Mouse (Mus musculus) MEL (cell line): ENCODE data around the gene Sertad1. TPM values are rescaled to one million over a fixed set of nuclear protein-coding genes. Genes with fewer than 3 reads are reported as not detected.

Experiments
- DNase-seq: peaks from one replicate; pipeline ENCODE4 v3.0.0; 2011; ENCODE audit warnings: low read depth, low spot score
- H3K27ac ChIP-seq: 2 replicates; pipeline ENCODE4 v1.5.1; 2012; ENCODE audit warnings: low read depth, mild to moderate bottlenecking, control low read depth, low read length, moderate library complexity; ENCODE audit not compliant: control insufficient read depth
- H3K27me3 ChIP-seq, 2 experiments: fragments of 150-350 bp in 1 of 2; sonication (generic) in 1 of 2; 2 replicates each; pipeline ENCODE4 v1.6.1; 2012; ENCODE audit warnings: low read length in 2 of 2, mild to moderate bottlenecking in 2 of 2, improper control_type of control experiment in 1 of 2, moderate library complexity in 1 of 2; ENCODE audit not compliant: insufficient read depth in 2 of 2, control insufficient read depth in 1 of 2
- H3K36me3 ChIP-seq, 2 experiments: 2 replicates each; pipeline ENCODE4 v1.6.1; 2012 to 2014; ENCODE audit warnings: low read length in 2 of 2, improper control_type of control experiment in 1 of 2, inconsistent platforms in 1 of 2, mild to moderate bottlenecking in 1 of 2; ENCODE audit not compliant: insufficient read depth in 2 of 2, control insufficient read depth in 1 of 2
- H3K4me1 ChIP-seq, 2 experiments: fragments of 150-350 bp in 1 of 2; sonication (generic) in 1 of 2; 2 replicates each; pipeline ENCODE4 v1.6.1; 2012; ENCODE audit warnings: low read length in 2 of 2, improper control_type of control experiment in 1 of 2, mild to moderate bottlenecking in 1 of 2; ENCODE audit not compliant: insufficient read depth in 2 of 2, control insufficient read depth in 1 of 2
- H3K4me3 ChIP-seq, 2 experiments: fragments of 150-350 bp in 1 of 2; sonication (generic) in 1 of 2; 2 replicates each; pipeline ENCODE4 v1.5.1; 2012; ENCODE audit warnings: low read depth in 2 of 2, low read length in 2 of 2, mild to moderate bottlenecking in 2 of 2, moderate library complexity in 2 of 2, control low read depth in 1 of 2, improper control_type of control experiment in 1 of 2; ENCODE audit not compliant: control insufficient read depth in 1 of 2, insufficient read depth in 1 of 2
- H3K79me2 ChIP-seq: 2 replicates; pipeline ENCODE4 v1.6.1; 2012; ENCODE audit warnings: mild to moderate bottlenecking, low read length, moderate library complexity; ENCODE audit not compliant: control insufficient read depth, poor library complexity, insufficient read depth
- H3K9ac ChIP-seq: 2 replicates; pipeline ENCODE4 v1.6.1; 2012; ENCODE audit warnings: low read depth, mild to moderate bottlenecking, control low read depth, low read length, moderate library complexity; ENCODE audit not compliant: control insufficient read depth, poor library complexity, severe bottlenecking
- H3K9me3 ChIP-seq: fragments of 150-350 bp; sonication (generic); replicated peaks from 2 replicates; pipeline ENCODE4 v1.6.1; 2012; ENCODE audit warnings: mild to moderate bottlenecking, low read length, improper control_type of control experiment, moderate library complexity; ENCODE audit not compliant: insufficient read depth
- BHLHE40 ChIP-seq: IDR thresholded peaks from 2 replicates; pipeline ENCODE4 v1.6.1; 2012; ENCODE audit warnings: low read depth, mild to moderate bottlenecking, inconsistent platforms, low read length, improper control_type of control experiment, borderline replicate concordance
- CHD1 ChIP-seq: IDR thresholded peaks from 2 replicates; pipeline ENCODE4 v1.6.1; 2012; ENCODE audit warnings: low read depth, mild to moderate bottlenecking, inconsistent platforms, low read length, improper control_type of control experiment
- GABPA ChIP-seq: IDR thresholded peaks from 2 replicates; pipeline ENCODE4 v1.6.1; 2012; ENCODE audit warnings: low read depth, mild to moderate bottlenecking, inconsistent platforms, low read length, improper control_type of control experiment, moderate library complexity
- MAZ ChIP-seq: IDR thresholded peaks from 2 replicates; pipeline ENCODE4 v1.6.1; 2012; ENCODE audit warnings: low read depth, mild to moderate bottlenecking, inconsistent platforms, low read length, improper control_type of control experiment
- MYB ChIP-seq: IDR thresholded peaks from 2 replicates; pipeline ENCODE4 v1.6.1; 2011; ENCODE audit warnings: mild to moderate bottlenecking, low read depth, low read length, improper control_type of control experiment
- MYC ChIP-seq: IDR thresholded peaks from 2 replicates; pipeline ENCODE4 v1.6.1; 2011; ENCODE audit warnings: low read depth, mild to moderate bottlenecking, low read length, improper control_type of control experiment, moderate library complexity
- POLR2AphosphoS2 ChIP-seq: IDR thresholded peaks from 2 replicates; pipeline ENCODE4 v1.6.1; 2011; ENCODE audit warnings: low read length, improper control_type of control experiment
- POLR2AphosphoS5 ChIP-seq: IDR thresholded peaks from 2 replicates; pipeline ENCODE4 v1.6.1; 2012; ENCODE audit warnings: low read depth, borderline replicate concordance, mild to moderate bottlenecking, inconsistent platforms, low read length, moderate library complexity, mixed read lengths
- RAD21 ChIP-seq: IDR thresholded peaks from 2 replicates; pipeline ENCODE4 v1.6.1; 2011; ENCODE audit warnings: mild to moderate bottlenecking, low read depth, low read length, improper control_type of control experiment
- SIN3A ChIP-seq: IDR thresholded peaks from 2 replicates; pipeline ENCODE4 v1.6.1; 2012; ENCODE audit warnings: low read length, improper control_type of control experiment, inconsistent platforms
- SMC3 ChIP-seq: IDR thresholded peaks from 2 replicates; pipeline ENCODE4 v1.6.1; 2011; ENCODE audit warnings: low read depth, low read length, improper control_type of control experiment
- UBTF ChIP-seq: IDR thresholded peaks from 2 replicates; pipeline ENCODE4 v1.6.1; 2012; ENCODE audit warnings: low read depth, mild to moderate bottlenecking, inconsistent platforms, low read length, improper control_type of control experiment, moderate library complexity, borderline replicate concordance; ENCODE audit not compliant: insufficient read depth
- USF1 ChIP-seq: IDR thresholded peaks from 2 replicates; pipeline ENCODE4 v1.6.1; 2014; ENCODE audit warnings: low read depth, mild to moderate bottlenecking, inconsistent platforms, low read length, improper control_type of control experiment, moderate library complexity
- USF2 ChIP-seq, 2 experiments: IDR thresholded peaks; 2 replicates each; pipeline ENCODE4 v1.6.1; 2011 to 2012; ENCODE audit warnings: improper control_type of control experiment in 2 of 2, low read length in 2 of 2, borderline replicate concordance in 1 of 2, inconsistent platforms in 1 of 2, low read depth in 1 of 2, mild to moderate bottlenecking in 1 of 2; ENCODE audit not compliant: insufficient read depth in 1 of 2
- ZMIZ1 ChIP-seq: IDR thresholded peaks from 2 replicates; pipeline ENCODE4 v1.6.1; 2012; ENCODE audit warnings: low read depth, mild to moderate bottlenecking, inconsistent platforms, low read length, improper control_type of control experiment, moderate library complexity
- polyA plus RNA-seq, 2 experiments: library from polyadenylated mRNA; stranded (reverse) in 1 of 2; unstranded in 1 of 2; fragments of >175 nt in 1 of 2; fragments of >200 nt in 1 of 2; gene quantifications; 2 replicates each; pipeline versions ENCODE4 v1.2.1 to v1.2.4; 2012; ENCODE audit warnings: low replicate concordance in 2 of 2, low read depth in 1 of 2; ENCODE audit not compliant: insufficient read length in 2 of 2, insufficient read depth in 1 of 2, missing spikeins in 1 of 2
- total RNA-seq: library from RNA; depleted of rRNA; stranded (reverse); fragments of 300-350 nt; gene quantifications from 2 replicates; pipeline ENCODE4 v1.2.3, GENCODE M21; 2012

Sertad1 gene
- total and polyA plus RNA-seq, 3 experiments: 9.9 to 10.6 TPM; not detected in 1

- no peak for TF ChIP-seq POLR2AphosphoS2
Observed at GRCm38 (mm10) chr7:27474490-27474954, 12.2 kb upstream of the Sertad1 start (continued).

GRCm38 (mm10) chr7:27475596-27475995, 11.1 kb upstream of the Sertad1 start:
- H3K9me3 ChIP-seq: no peaks in the 10 kb centered on the region
- peaks cover 0 to 10% of the 10 kb centered on the region in 2 experiments; a peak in 2 of 4 replicates for H3K36me3 ChIP-seq
- DNase-seq: no peak
- H3K79me2 ChIP-seq: no peaks in the 10 kb centered on the region; the same call in 1 of the 2 replicates
- peak overlapping the region in 1 of 2 experiments; percentile 63; a peak in 1 of 4 replicates for H3K4me3 ChIP-seq
- TF ChIP-seq POLR2AphosphoS5 (no peak), SMC3 (no peak), MYC (no peak), ZMIZ1 (no peak), BHLHE40 (no peak), UBTF (no peak), CHD1 (no peak)
- TF ChIP-seq, all 39 proteins: peak for 0
- Histone ChIP-seq H3K9ac (peak overlapping the region; percentile 62), H3K4me1 (peaks cover 2 to 14% of the 10 kb centered on the region in 2 experiments; a peak in 3 of 4 replicates), H3K27ac (no peak overlapping the region), H3K27me3 (no peaks in the 10 kb centered on the region)

GRCm38 (mm10) chr7:27476098-27476635, 10.5 kb upstream of the Sertad1 start:
- Histone ChIP-seq H3K27ac (no peak overlapping the region), H3K4me1 (peaks cover 2 to 18% of the 10 kb centered on the region in 2 experiments; a peak in 3 of 4 replicates), H3K36me3 (peaks cover 0 to 10% of the 10 kb centered on the region in 2 experiments; a peak in 2 of 4 replicates), H3K4me3 (no peak overlapping the region), H3K79me2 (no peaks in the 10 kb centered on the region; the same call in 1 of the 2 replicates), H3K9ac (no peak overlapping the region), H3K9me3 (no peaks in the 10 kb centered on the region), H3K27me3 (no peaks in the 10 kb centered on the region)
- DNase-seq: no peak
- TF ChIP-seq ZMIZ1 (no peak), UBTF (no peak), RAD21 (no peak), GABPA (no peak), USF2 (IDR thresholded peaks at IDR 0.05; ENCODE audit: borderline replicate concordance in 1 of 2, insufficient read depth in 1 of 2, low read depth in 1 of 2, low read length in 2 of 2) (no peak), SIN3A (no peak), USF1 (no peak), MAZ (no peak), MYB (no peak)
